Mouse (Mus musculus) heart, adult 9 months (tissue): ENCODE measurements at regions not wholly inside any gene's neighbourhood (a gene's known extent, or its start where the extent isn't known, plus 50 kb on each side); places are given as distances from the start of the nearest gene placed in this dataset.

Experiments used
- DNase-seq, 2 experiments: peaks; one replicate each; pipeline ENCODE4 v3.0.0; 2022; ENCODE audit warnings: low spot score in 2 of 2

GRCm38 (mm10) chr3:105376346-105376745, 75.8 kb upstream of the Kcnd3 start:
- peak in 1 of 2 experiments; percentile 7 for DNase-seq

- no peak for DNase-seq
Measured at GRCm38 (mm10) chr3:105380818-105381217, 71.3 kb upstream of the Kcnd3 start.

DNA sequence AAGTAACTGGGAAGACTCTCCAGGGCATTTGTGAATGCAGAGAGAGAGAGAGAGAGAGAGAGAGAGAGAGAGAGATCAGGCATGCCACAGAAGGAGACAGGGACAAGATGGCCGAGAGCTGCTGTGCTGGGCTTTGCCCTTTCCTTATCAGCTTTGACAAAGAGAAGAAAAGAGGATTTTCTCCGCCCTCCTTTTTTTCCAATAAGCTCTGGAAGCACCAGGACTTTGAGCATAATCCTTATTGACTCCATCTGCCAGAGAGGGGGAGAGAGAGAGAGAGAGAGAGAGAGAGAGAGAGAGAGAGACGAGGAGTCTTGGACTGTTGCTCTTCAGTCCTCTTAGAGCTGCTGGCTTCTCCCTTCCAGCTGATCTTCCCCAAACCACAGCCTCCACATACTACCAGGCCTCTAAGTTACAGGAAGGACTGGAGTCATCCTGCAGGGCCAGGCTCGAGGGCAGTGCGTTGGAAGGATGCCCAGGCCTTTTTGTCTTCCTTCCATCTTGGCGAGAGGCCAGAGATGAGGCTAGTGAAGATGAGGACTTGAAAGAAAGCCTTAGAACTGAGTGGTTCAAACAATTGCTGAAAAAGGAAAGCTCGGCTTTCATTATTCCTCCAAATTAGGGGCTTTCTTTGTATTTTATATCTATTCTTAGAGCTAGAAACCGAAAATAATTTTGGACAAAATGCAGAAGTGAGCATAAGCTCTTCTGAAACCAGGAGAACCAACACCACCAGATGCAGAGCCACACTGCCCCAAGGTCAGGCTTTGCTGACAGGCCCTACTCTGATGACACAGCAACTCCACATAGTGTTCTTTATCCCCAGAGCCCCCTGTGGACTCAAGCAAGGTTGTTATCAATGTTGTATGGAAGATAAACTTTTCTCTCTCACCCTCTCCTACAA, 59.3 kb upstream of the Kcnd3 start:
- peak in 1 of 2 experiments; percentile 49 for DNase-seq
